Mouse (Mus musculus): ENCODE measurements around the gene Sft2d1. TPM values are rescaled to one million over a fixed set of nuclear protein-coding genes. Genes with fewer than 3 reads are reported as not detected.
"Not testable (repeated sequence)": the region's sequence is repeated elsewhere in the genome, so short reads cannot be mapped to it uniquely, and the experiment has no call there.

Sft2d1 gene
- total RNA-seq, 2 experiments from 2014 or later = 13.3 to 14.8 TPM

DNA sequence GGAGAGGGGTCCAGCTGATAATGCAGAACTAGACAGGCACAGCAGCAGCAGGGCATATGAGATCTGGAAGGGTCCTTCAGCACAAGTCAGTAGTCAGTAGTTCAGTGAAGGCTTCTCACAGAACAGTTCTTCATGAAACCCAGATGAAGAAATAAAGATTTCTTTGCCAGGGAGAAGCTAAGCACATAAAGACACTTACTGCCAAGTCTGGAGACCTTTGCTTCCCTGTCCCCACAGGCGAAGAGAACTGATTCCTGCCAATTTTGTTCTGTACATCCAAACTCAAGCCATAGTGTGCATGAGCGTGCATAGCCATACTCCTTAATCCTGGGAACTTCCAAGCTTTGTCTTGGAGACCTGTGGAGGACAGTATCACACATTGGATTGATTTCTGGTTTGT lies 12.6 kb upstream of the Sft2d1 start:
- intact Hi-C loops (cut with DNase I; ENCODE audit: low total_unique reads) = loop anchor here (5.0 kb wide), 1 partner anchor 36 kb away; no protein-coding TSS in a partner anchor
- DNase-seq = no peak

DNA sequence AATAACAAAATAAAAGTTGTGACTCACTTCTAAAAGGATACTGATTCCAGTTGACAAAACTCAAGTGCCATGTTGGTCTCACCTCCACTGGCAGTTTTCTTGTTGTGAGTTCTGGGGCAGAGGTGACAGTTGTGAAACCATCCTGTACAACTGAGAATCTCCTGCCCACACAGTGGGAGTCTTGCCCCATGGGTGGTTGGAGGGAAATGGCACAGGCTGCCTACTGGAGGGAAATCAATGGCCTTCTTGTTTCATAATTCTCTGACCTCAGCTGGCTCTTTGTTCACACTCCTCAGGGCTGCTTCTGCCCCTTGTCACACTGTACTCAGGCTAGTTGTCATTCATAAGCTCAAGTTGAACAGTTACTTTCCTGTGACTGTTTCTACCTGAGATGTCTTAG lies 11.4 kb upstream of the Sft2d1 start:
- no peak for DNase-seq
- intact Hi-C loops (cut with DNase I; ENCODE audit: low total_unique reads) = loop anchor here (5.0 kb wide), 1 partner anchor 37 kb away; no protein-coding TSS in a partner anchor

DNA sequence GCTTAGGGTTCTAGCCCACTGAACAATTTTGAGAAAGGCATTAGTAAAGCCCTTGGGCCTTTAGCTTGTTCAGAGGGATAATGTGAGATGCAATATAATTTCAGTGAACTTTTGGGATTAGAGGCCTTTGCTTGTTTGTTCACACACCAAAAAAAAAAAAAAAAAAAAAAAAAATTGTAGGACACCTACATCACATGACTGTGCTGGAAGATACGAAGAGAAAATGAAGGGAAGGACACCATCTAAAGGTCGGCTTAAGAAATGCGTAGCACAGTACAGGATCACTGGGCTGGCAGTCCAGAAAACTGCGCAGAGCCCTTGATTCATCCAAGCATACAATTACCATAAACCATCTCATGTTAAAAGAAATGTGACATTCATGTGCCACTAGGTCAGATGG lies 9.4 kb upstream of the Sft2d1 start:
- intact Hi-C loops (cut with DNase I; ENCODE audit: low total_unique reads) = no loop called here
- no peak for DNase-seq

DNA sequence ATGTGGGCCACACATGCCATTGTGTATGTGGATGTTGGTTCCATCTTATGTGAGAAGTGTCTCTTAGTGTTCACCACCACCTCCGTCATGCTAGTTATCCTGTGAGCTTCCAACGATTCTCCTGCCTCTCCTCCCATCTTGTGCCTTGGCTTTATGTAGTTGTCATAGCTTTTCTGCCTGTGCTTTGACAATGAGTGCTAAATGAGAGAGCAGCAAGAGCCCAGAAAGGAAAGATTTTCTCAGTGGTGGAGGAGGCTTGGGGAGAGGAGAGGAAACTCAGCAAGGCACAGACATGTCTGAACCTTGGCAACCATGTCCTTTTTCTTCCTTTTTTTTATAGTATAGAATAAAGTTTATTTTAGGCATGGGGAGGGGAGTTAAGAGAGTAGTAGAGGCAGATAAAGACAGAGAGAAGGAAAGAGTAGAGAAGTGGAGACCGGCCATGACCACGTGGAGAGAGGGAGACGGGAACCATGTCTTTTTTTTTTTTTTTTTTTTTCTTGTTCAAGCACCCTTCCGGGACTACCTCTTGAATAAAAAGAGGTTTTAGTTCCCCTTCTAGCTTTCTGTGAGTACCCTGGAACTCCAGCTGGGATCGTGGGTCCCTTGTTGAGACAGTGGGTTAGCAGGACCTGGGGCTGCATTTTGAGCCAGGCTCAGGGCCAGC lies 8.0 kb upstream of the Sft2d1 start:
- intact Hi-C loops (cut with DNase I; ENCODE audit: low total_unique reads) = no loop called here
- no peak for DNase-seq

DNA sequence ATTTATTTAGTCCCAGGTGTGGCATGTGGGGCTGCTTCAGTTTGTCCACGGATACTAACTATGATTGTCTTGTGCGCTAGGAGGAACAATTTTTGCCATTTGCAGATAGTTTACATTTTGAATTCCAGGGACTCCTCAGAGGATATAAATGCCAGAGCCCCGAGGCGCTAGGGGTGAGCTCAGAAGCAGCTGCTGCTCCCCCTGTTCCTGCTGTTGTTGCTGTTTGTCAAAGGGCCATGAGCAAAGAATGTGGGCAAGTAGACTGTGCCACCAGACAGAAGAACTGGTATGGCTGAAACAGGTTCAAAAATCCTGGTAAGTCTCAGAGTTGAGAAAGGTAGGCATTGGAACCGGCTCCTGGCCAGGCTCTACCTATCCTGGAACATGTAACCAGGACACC lies 7.2 kb upstream of the Sft2d1 start:
- no peak for DNase-seq
- intact Hi-C loops (cut with DNase I; ENCODE audit: low total_unique reads) = no loop called here

DNA sequence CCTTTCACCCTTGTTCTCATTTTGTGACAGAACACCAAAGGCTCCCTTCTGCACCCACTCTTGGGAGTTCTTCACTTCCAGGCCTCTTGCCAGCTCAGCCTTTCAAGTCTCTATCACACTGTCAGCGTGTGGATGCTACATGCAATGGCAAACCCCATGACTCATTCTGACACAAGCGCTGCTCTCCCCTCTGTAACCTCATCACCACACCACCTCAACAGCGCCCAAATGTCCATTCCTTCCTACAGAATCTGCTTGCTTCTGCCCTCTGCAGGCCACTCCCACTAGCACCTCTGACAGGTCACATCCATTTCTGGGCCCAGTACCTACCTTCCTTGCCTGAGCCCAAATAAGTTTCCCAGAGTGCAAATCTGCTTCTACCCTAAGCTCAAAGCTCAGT lies 5.1 kb upstream of the Sft2d1 start:
- no peak for DNase-seq
- intact Hi-C loops (cut with DNase I; ENCODE audit: low total_unique reads) = no loop called here

DNA sequence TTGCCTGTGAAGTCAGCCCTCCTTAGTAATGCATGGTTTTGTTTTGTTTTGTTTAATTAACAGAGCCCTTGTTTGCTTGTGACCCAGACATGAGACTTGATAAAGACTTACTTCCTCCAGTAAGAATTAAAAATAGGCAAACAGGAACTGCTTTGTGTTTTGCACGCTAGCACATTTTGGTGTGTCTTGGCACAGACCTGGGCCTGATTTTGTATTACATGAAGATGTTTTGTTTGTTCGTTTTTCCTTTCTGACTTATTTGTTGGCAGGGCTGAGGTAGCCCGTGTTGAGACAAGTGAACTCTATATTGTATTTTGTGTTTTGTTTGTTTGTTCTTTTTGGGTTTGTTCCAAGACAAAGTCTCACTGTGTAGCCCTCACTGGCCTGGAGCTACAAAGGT lies 849 bp downstream of the Sft2d1 start:
- intact Hi-C loops (cut with DNase I; ENCODE audit: low total_unique reads) = loop anchor here (10.0 kb wide), 1 partner anchor 63 kb away; no protein-coding TSS in a partner anchor
- DNase-seq = no peak

DNA sequence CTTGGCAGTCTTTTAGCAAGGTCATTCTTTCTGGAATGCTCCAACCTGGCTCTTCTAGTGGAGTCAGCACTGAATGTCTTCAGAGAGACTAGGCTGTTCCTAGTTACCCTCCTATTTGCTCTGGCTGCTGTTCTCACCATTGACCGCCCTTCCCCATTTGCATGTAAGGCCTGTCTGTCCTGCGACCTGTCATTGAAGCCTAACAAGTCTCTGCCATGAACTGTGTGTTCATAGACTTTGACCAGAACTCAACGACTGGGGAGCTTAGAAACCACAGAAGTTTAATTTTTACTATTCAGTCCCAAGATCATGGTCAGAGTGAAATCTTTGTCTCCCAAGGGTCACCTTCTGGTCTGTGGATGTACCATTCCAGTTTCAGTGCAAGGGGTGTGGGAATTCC lies 3.1 kb downstream of the Sft2d1 start:
- no peak for DNase-seq
- intact Hi-C loops (cut with DNase I; ENCODE audit: low total_unique reads) = loop anchor here (10.0 kb wide), 1 partner anchor 61 kb away; no protein-coding TSS in a partner anchor

DNA sequence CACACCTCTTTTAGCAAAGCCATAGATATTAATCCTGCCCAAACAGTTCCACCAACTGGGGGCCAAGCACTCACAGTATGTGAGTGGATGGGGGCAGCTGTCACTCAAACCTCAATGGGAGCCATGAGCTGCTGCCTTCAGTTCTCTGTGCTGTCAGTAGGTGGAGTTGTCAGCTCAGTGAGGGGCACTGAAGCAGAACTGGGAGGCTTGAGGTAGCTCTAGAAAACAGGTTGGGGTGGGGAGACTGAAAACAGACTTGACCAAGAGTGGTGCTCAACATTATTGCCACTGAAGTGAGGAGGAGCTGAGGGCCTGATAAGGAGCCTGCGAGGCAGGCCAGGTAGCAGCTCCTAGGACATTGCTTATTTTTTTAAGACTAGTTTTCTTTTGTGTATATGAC lies 5.3 kb downstream of the Sft2d1 start:
- DNase-seq = no peak
- intact Hi-C loops (cut with DNase I; ENCODE audit: low total_unique reads) = loop anchor here (10.0 kb wide), 1 partner anchor 59 kb away; no protein-coding TSS in a partner anchor

DNA sequence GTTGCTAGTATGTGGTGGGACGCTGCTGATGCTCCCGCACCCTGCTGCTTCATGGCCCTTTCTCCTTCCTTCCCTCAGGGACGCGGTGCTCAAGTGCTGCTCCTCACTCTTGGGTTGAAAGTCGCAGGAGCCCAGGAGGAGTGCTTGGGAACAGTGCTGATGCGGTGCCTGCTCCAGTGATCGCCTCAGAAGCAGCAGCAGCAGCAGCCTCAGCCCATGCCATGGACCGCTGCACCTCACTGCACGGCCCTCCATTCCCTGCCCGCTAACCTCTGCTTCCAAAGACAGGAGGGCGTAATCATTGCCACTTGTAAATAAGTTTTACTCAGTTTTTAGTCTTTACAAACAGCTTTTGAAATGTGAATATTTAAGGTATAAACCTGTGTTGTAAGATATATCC lies 16.0 kb downstream of the Sft2d1 start:
- intact Hi-C loops (cut with DNase I; ENCODE audit: low total_unique reads); DNase-seq: not testable (repeated sequence)

DNA sequence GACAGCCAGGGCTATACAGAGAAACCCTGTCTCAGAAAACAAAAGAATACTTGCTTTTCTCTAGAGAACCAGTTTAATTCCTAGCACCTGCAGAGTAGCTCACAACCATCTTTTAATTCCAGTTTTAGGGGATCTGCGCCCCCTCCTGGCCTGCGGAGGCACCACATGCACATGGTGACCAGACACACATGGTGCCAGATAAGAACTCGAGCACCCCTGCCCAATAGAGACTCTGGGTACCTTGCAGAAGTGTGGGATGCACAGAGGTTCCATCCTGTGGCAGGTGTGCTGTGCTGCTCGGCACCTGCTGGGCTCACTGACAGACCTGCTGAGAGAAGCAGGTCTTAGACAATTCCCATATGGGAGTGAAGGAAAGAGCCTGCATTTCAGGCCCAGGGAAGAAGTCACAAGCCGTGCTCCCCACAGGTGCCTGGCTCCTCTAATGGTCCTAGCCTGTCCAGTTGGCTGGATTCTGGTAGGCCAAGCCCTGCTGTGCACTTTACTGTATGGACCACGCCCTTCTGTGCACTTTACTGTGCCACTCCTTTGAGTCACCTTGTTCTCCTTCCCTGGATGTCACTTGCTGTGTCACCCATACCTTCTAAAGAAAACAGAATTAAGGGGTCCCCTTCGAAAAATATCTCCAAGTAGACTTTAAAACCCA lies 17.7 kb downstream of the Sft2d1 start:
- intact Hi-C loops (cut with DNase I; ENCODE audit: low total_unique reads) = no loop called here

DNA sequence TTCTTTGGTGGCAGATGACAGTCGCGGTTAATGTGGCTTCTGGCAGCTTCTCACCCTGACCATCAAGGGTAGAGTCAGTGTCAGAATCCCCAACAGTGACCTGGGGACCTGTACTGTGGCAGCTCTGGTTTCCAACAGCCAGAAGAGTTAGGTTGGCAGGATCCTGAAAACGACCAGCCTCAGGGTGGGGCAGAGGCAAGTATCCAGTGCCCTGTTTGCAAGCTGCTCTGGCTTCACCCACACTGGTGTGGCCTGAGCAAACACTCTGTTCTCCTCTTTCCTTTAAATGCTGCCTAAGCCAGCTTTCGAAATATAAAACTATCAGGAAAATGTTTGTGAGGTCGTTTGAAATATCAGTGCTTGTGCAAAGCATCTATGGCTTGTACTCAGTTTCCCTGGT lies 19.7 kb downstream of the Sft2d1 start:
- intact Hi-C loops (cut with DNase I; ENCODE audit: low total_unique reads) = no loop called here

More for the DNA sequence above, 17.7 kb downstream of the Sft2d1 start:
- no peak for DNase-seq

DNA sequence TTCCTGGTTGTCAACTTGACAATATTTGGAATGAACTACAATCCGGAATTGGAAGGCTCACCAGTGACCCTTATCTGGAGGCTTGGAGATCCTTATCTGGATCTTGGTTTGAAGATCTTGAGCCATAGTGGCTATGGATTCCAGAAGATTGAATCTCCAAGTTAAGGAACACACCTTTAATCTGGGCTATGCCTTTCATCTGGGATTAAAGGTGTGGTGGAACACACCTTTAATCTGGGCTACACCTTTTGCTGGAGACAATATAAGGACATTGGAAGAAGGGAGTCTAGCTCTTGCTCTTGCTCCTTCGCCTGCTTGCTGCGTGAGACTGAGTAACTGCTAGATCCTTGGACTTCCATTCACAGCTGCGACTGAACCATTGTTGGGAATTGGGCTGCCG lies 26.3 kb downstream of the Sft2d1 start, which contains the start of gene Prr18:
Gene Prr18, plus strand, starts transcription at position 301 of the 400 bp plus-strand sequence.
- intact Hi-C loops (cut with DNase I; ENCODE audit: low total_unique reads); DNase-seq: not testable (repeated sequence)

More for the DNA sequence above, 19.7 kb downstream of the Sft2d1 start:
- no peak for DNase-seq

DNA sequence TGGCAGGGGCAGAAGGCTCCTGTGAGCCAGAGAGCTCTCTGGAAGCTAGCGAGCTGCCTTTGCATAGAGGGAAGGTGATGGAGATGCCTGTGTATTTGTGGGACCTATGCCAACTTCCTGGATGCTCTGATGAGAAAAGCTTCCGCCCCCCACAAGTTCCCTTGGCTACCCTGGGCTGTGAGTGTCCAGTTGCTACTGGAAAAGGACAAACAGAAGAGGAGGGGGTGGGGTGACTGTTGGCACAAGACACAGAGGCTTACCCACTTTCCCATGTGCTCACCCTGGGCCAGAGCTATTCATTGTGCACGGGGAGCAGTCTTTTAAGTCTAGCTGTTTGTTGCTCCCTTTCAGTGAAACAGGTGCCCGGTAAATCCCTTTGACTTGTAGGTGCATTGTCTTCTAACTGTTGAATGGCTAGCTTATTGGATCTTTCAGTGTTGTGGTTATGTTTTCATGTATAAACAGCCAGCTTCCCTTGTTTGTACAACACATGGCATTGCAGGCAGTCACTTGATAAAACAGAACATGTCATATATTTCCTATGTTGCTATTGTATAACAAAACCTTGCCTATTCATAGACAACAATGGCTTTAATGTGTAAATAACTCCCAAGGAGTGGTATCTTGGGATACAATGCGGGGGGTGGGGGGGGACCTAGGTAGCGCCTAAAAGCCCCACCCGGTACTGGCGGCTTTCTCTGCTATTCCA lies 28.9 kb downstream of the Sft2d1 start:
- no peak for DNase-seq

DNA sequence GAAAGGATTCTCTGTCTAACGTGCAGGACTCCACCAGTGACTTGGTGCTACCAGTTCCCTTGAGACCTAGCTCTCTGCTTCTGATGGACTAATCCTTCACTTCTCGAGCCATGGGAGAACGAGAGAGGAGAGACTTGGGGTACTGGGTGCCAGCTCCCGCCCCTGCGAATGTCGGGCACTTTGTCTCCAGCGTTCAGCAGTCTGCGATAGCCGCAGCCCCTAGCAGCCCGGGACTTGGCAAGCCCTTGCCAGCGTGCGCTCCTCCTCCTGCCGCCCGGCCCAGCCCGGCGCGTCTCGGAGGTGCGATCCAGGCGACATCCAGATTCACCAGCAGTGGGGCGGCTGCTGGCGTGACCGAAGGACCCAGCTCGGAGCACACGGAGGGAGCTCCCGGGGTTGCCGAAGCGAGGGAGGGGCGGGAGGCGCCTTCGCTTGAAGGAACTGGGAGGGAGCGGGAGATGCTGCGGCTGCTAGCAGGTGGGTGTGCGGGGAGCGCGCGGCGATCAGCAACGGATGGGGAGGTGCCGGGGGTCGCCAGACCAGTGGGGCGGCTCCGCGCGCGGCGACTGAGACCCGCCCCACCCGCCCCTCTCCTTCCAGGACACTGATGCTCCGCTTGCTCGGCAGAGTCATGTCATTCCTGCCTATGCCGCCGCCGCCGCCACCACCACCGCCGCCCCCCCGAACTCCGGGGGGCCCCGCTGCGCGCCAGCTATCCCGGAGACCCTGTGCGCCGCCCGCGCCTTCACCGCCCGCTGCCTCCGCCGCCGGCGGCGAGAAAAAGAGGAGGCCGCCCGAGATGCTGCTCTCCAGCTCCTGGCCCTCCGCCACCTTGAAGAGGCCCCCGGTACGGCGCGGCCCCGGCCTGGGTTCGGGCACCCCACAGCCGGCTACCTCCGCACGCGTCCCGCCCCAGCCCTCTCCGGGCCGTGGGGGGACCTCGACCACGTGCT lies 29.8 kb downstream of the Sft2d1 start:
- peak; percentile 16 for DNase-seq

More for the DNA sequence above, 28.9 kb downstream of the Sft2d1 start:
- intact Hi-C loops (cut with DNase I; ENCODE audit: low total_unique reads) = no loop called here

DNA sequence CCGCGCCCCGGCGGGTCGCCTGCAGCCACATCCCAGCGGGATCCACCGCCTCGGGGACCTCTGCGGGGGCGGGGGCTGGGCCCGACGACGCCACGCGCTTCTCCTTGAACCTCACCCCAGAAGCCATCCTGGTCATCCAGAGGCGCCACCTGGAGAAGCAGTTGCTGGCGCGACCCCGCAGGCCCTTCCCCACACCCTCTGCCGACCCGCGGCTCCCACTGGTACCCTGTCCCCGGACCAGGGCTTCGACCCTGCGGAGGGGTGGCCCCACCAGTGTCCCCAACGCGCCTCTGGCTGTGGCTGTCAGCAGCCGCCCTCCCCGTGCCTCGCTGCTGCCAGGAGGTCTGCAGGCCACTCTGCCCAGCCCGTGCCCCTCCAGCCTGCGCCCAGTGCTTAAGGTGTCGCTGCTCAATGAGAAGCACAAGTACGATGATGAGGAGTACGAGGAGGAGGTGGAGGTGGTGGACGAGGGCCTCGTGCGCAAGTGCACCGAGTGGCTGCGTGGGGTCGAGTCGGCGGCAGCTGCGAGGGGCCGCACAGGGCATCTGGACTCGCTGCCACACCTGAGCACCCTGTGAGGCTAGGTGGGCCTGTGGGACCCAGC lies 30.6 kb downstream of the Sft2d1 start:
- intact Hi-C loops (cut with DNase I; ENCODE audit: low total_unique reads) = no loop called here
- no peak for DNase-seq

More for the DNA sequence above, 29.8 kb downstream of the Sft2d1 start:
- intact Hi-C loops (cut with DNase I; ENCODE audit: low total_unique reads) = no loop called here

DNA sequence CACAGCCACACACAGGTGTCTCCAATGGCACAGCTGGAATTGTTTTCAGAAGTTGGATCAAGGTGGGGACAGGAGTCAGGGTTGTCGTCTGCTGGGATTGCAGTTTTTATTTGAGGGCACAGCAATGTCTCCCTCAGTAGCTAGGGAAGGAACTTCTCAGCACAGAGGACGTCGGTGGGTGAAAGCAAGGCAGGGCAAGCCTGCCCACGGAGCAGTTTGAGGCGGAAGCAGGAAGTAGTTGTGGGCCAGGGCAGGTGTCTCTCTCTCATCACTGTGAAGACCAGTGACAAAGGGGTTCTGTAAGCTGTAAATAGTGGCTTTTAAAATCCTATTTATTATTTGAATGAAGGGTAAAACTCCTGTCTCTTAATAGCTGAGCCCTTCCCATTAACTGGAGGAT lies 31.8 kb downstream of the Sft2d1 start:
- intact Hi-C loops (cut with DNase I; ENCODE audit: low total_unique reads) = no loop called here
- DNase-seq = no peak

DNA sequence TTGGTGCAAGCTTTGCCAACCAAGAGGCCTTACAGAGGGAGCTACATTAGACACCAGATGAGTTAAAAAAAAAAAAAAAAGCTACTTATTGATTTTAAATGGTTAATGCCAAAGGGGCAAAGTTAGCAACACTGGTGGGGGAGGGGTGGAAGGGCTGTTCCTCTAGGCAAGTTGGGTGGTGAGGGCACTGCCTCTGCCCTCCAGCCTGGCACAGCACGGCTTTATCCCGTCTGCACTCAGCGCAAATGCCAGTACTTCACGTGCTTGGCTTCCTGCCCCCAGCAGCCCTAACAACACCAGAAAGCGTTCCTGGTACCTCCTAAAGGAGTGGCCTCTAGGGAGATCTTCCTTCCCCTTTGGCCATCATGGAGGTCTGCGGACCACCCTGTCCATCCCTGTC lies 32.5 kb downstream of the Sft2d1 start:
- intact Hi-C loops (cut with DNase I; ENCODE audit: low total_unique reads) = no loop called here
- DNase-seq = no peak

DNA sequence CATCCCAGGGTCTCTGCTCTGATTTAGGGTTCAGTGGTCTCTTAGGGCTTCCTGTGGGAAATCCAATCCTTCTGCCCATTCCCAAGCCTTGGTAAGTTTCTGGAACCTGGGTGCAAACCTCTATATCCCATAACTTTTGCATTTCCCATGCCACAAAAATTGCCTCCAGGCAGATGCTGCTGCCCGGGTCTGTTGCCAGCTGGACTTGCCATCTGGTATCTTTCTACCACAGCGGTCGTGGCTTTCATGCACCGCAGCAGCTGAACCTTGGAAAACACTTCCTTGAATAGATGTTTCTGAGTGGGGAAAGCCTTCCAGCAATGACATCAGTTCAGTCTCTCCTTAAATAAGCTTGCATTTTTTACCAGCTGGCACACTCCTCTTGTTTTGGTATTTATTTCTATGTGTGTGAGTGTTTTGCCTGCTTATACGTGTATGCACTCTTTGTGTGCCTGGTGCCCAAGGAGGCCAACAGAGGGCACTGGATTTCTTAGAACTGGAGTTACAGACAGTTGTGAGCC lies 36.9 kb downstream of the Sft2d1 start:
- DNase-seq = no peak
- intact Hi-C loops (cut with DNase I; ENCODE audit: low total_unique reads) = no loop called here

Data from gastrocnemius, postnatal 14 days (tissue).